Mouse (Mus musculus) testis, adult 2 months (tissue): ENCODE results near the gene Amigo1.

Experiments
- CTCF ChIP-seq: fragments of 200-500 bp; IDR thresholded peaks from 2 replicates; pipeline ENCODE4 v1.5.1; 2012; ENCODE audit warnings: low read depth, mild to moderate bottlenecking, inconsistent platforms, low read length, moderate library complexity; ENCODE audit not compliant: control insufficient read depth, insufficient read depth, insufficient replicate concordance
- POLR2A ChIP-seq: fragments of 200-500 bp; IDR thresholded peaks from 2 replicates; pipeline ENCODE4 v1.6.1; 2012; ENCODE audit warnings: low read depth, mild to moderate bottlenecking, inconsistent platforms, low read length, moderate library complexity; ENCODE audit not compliant: control insufficient read depth

DNA sequence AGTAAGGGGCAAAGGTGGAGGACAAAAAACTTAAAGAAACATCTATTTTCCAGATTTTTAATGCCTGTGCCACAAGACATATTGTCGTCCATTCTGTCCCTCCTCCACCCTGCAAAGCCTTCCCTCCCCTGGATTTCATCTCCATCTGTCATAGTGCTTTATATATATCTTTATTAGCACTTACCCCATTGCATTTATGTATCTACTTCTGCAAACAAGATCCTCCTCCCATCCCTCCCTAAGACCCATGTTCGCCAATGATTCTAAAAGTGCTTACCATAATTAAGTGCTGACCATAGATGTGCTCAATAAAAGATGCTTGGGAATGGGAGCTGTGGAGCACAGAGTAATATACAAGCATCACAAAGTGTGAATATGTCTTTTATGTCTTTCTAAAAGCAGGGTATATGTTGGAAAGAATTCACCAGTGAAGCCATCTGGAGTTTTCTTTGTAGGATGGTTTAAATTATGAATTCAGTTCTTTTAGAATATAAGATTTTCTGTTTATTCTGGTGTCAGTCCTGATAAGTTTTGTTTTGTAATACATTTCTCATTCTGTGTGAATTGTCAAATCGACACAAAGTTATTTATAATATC lies 55.2 kb downstream of the Amigo1 start:
- TF ChIP-seq POLR2A: no peak
- no peak for TF ChIP-seq CTCF
